ENCODE assay signal across 8 mouse cellular contexts in the genomic region with DNA sequence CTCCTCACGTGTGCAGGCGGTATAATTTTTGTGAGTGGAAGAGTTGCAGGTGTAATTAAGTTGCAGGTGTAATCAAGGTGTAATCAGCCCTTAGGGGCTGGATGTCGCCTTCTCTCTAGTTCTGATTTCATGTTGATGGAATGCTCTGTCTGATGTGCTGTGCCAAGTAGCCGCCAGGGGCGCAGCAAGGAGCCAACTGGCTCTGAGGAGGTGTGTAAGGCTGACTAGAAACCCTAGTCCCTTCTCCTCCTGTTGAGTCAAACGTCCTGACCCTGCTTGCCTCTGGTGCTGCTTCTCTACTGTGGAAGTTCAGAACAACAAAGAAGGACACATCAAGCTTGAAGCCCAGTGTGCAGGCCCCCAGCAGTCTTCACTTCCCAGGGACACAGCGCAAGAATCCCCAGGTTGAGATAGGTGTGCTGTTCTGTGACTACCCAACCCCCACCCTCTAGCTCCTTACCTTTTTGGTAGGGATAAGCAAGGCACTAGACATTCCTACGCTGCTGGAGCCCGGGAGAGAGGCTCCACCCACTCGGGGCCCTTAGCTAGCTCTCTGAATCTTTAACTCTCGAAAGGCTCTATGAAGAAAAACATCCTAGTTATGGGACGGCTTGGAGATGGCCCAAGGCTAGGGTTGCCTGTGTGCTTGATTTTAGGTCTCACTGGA. TPM values are rescaled to one million over a fixed set of nuclear protein-coding genes. Genes with fewer than 3 reads are reported as not detected.
DNase-seq lines count a peak whose midpoint lies in the region; ATAC-seq and TF ChIP-seq lines count a peak whose summit lies in the region.

No protein-coding gene starts in this region.

- H3K4me3 ChIP-seq in midbrain, embryonic 10.5 days: peak overlapping the region; percentile 14; the same call in 1 of the 2 replicates
- H3K4me3 ChIP-seq in midbrain, embryonic 15.5 days: no peak overlapping the region
- H3K4me3 ChIP-seq in cerebellum, adult 2 months (replicated peaks; ENCODE audit: insufficient read depth, low read depth, low read length): peak overlapping the region; percentile 25
- no peak overlapping the region for H3K4me3 ChIP-seq in intestine, embryonic 14.5 days (ENCODE audit: low read depth, low read length)
- 0 out of 2 replicates have a peak overlapping the region, but pooled peaks have one; percentile 5 for H3K4me3 ChIP-seq in limb, embryonic 14.5 days (replicated peaks; ENCODE audit: low read length)
- H3K4me3 ChIP-seq in midbrain, postnatal 0 days (ENCODE audit: low read depth, low read length): no peak overlapping the region
- H3K4me3 ChIP-seq in stomach, embryonic 14.5 days (ENCODE audit: low read depth, low read length): no peak overlapping the region

- 0 out of 2 replicates have a peak overlapping the region, but pooled peaks have one; percentile 53 for H3K27ac ChIP-seq in midbrain, embryonic 10.5 days (replicated peaks)
- H3K27ac ChIP-seq in midbrain, embryonic 15.5 days: no peak overlapping the region
- no peak overlapping the region for H3K27ac ChIP-seq in cerebellum, adult 2 months (ENCODE audit: insufficient read depth, low read length)
- H3K27ac ChIP-seq in intestine, embryonic 14.5 days (ENCODE audit: low read depth): no peak overlapping the region
- H3K27ac ChIP-seq in limb, embryonic 14.5 days (replicated peaks; ENCODE audit: low read depth, low read length): no peak overlapping the region
- no peak overlapping the region for H3K27ac ChIP-seq in midbrain, postnatal 0 days (ENCODE audit: low read depth, low read length)
- no peak overlapping the region for H3K27ac ChIP-seq in stomach, embryonic 14.5 days (ENCODE audit: low read length)

- H3K4me1 ChIP-seq in midbrain, embryonic 10.5 days: peaks cover 59% of the 10 kb centered on the region
- peaks cover 30% of the 10 kb centered on the region for H3K4me1 ChIP-seq in midbrain, embryonic 15.5 days
- H3K4me1 ChIP-seq in cerebellum, adult 2 months (ENCODE audit: control insufficient read depth, insufficient read depth, low read length): peaks cover 7% of the 10 kb centered on the region; the same call in 1 of the 2 replicates
- peaks cover 17% of the 10 kb centered on the region for H3K4me1 ChIP-seq in intestine, embryonic 14.5 days (replicated peaks; ENCODE audit: control insufficient read depth, insufficient read depth, low read length)
- H3K4me1 ChIP-seq in limb, embryonic 14.5 days (ENCODE audit: control insufficient read depth, insufficient read depth, low read length): peaks cover 23% of the 10 kb centered on the region
- H3K4me1 ChIP-seq in midbrain, postnatal 0 days (ENCODE audit: insufficient read depth, low read length): 0 out of 2 replicates have a peak, but pooled peaks cover 7% of the 10 kb centered on the region
- peaks cover 18% of the 10 kb centered on the region for H3K4me1 ChIP-seq in stomach, embryonic 14.5 days (ENCODE audit: control insufficient read depth, insufficient read depth, low read length)

- H3K27me3 ChIP-seq in midbrain, embryonic 10.5 days (ENCODE audit: low read depth, poor library complexity, severe bottlenecking): no peaks in the 10 kb centered on the region
- H3K27me3 ChIP-seq in midbrain, embryonic 15.5 days (replicated peaks): no peaks in the 10 kb centered on the region
- H3K27me3 ChIP-seq in cerebellum, adult 2 months (ENCODE audit: control insufficient read depth, insufficient read depth, low read length): no peaks in the 10 kb centered on the region
- no peaks in the 10 kb centered on the region for H3K27me3 ChIP-seq in intestine, embryonic 14.5 days (replicated peaks; ENCODE audit: control insufficient read depth, insufficient read depth, low read length)
- no peaks in the 10 kb centered on the region for H3K27me3 ChIP-seq in limb, embryonic 14.5 days (ENCODE audit: control insufficient read depth, insufficient read depth, low read length)
- no peaks in the 10 kb centered on the region for H3K27me3 ChIP-seq in midbrain, postnatal 0 days (ENCODE audit: insufficient read depth, low read length)
- no peaks in the 10 kb centered on the region for H3K27me3 ChIP-seq in stomach, embryonic 14.5 days (ENCODE audit: control insufficient read depth, insufficient read depth, low read length)

- no peak for TF ChIP-seq POLR2A in cerebellum, adult 2 months (IDR thresholded peaks at IDR 0.05; ENCODE audit: borderline replicate concordance, insufficient read depth, low read length)
- TF ChIP-seq POLR2A in limb, embryonic 14.5 days (IDR thresholded peaks at IDR 0.05; ENCODE audit: borderline replicate concordance, extremely low read depth, insufficient read depth, insufficient read length): no peak

- ATAC-seq in midbrain, embryonic 15.5 days (replicated peaks): no peak
- ATAC-seq in intestine, embryonic 14.5 days (replicated peaks; ENCODE audit: low FRiP score, low TSS enrichment, low read depth): no peak
- no peak for ATAC-seq in limb, embryonic 14.5 days (ENCODE audit: low FRiP score, low read depth)
- no peak for ATAC-seq in midbrain, postnatal 0 days (ENCODE audit: low FRiP score)
- no peak for ATAC-seq in stomach, embryonic 14.5 days (ENCODE audit: insufficient number of reproducible peaks, insufficient read depth, low FRiP score, low read depth)

- peak; percentile 53; the same call in 1 of the 2 replicates for TF ChIP-seq CTCF in cerebellum, adult 2 months (IDR thresholded peaks at IDR 0.05; ENCODE audit: borderline replicate concordance, insufficient read depth, low read depth, low read length)
- peak; percentile 80 for TF ChIP-seq CTCF in midbrain, postnatal 0 days (IDR thresholded peaks at IDR 0.05)

- no peaks in the 10 kb centered on the region for H3K9me3 ChIP-seq in midbrain, embryonic 10.5 days (replicated peaks)
- H3K9me3 ChIP-seq in midbrain, embryonic 15.5 days: no peaks in the 10 kb centered on the region
- no peaks in the 10 kb centered on the region for H3K9me3 ChIP-seq in intestine, embryonic 14.5 days (ENCODE audit: control insufficient read depth, low read length)
- no peaks in the 10 kb centered on the region for H3K9me3 ChIP-seq in limb, embryonic 14.5 days (ENCODE audit: control insufficient read depth, low read length)
- H3K9me3 ChIP-seq in midbrain, postnatal 0 days (ENCODE audit: low read length): no peaks in the 10 kb centered on the region
- no peaks in the 10 kb centered on the region for H3K9me3 ChIP-seq in stomach, embryonic 14.5 days (ENCODE audit: control insufficient read depth, low read depth, low read length)

- no peak overlapping the region for H3K9ac ChIP-seq in midbrain, embryonic 15.5 days
- H3K9ac ChIP-seq in intestine, embryonic 14.5 days (ENCODE audit: low read length): no peak overlapping the region
- H3K9ac ChIP-seq in limb, embryonic 14.5 days (ENCODE audit: low read depth, low read length, severe bottlenecking): peak overlapping the region; percentile 8; the same call in 1 of the 2 replicates
- H3K9ac ChIP-seq in midbrain, postnatal 0 days (replicated peaks; ENCODE audit: low read length, poor library complexity, severe bottlenecking): no peak overlapping the region
- no peak overlapping the region for H3K9ac ChIP-seq in stomach, embryonic 14.5 days (replicated peaks; ENCODE audit: low read depth, low read length)

- peak; percentile 54 for DNase-seq in midbrain, embryonic 10.5 days (ENCODE audit: low spot score)
- DNase-seq in cerebellum, adult 2 months: peak; percentile 55 to 57
- peak; percentile 53 to 66 for DNase-seq in gastrocnemius, adult 8-10 months (ENCODE audit: low spot score in 2 of 2)
- peak; percentile 67 for DNase-seq in intestine, embryonic 14.5 days (ENCODE audit: low spot score)
- DNase-seq in limb, embryonic 14.5 days (ENCODE audit: low spot score): peak; percentile 50
- peak; percentile 61 for DNase-seq in midbrain, postnatal 0 days (ENCODE audit: low spot score)

- H3K36me3 ChIP-seq in midbrain, embryonic 10.5 days: peaks cover 32% of the 10 kb centered on the region
- H3K36me3 ChIP-seq in midbrain, embryonic 15.5 days (replicated peaks): peaks cover 27% of the 10 kb centered on the region
- H3K36me3 ChIP-seq in intestine, embryonic 14.5 days (ENCODE audit: control insufficient read depth, insufficient read depth, low read length): peaks cover 30% of the 10 kb centered on the region
- H3K36me3 ChIP-seq in limb, embryonic 14.5 days (ENCODE audit: control insufficient read depth, insufficient read depth, low read length): peaks cover 33% of the 10 kb centered on the region
- peaks cover 26% of the 10 kb centered on the region for H3K36me3 ChIP-seq in midbrain, postnatal 0 days (ENCODE audit: insufficient read depth, low read length)
- peaks cover 32% of the 10 kb centered on the region for H3K36me3 ChIP-seq in stomach, embryonic 14.5 days (ENCODE audit: control insufficient read depth, insufficient read depth, low read length)

- WGBS in midbrain, embryonic 10.5 days: 23% methylated on average over 12 of the region's 12 CpGs
- WGBS in midbrain, embryonic 15.5 days: 25% methylated on average over 12 of the region's 12 CpGs
- 24% methylated on average over 12 of the region's 12 CpGs for WGBS in cerebellum, adult 2 months
- WGBS in intestine, embryonic 14.5 days: 20% methylated on average over 12 of the region's 12 CpGs
- 23% methylated on average over 12 of the region's 12 CpGs for WGBS in limb, embryonic 14.5 days
- WGBS in midbrain, postnatal 0 days: 26% methylated on average over 12 of the region's 12 CpGs
- 17% methylated on average over 12 of the region's 12 CpGs for WGBS in stomach, embryonic 14.5 days

- H3K4me2 ChIP-seq in midbrain, embryonic 15.5 days: no peak overlapping the region
- peak overlapping the region; percentile 20 for H3K4me2 ChIP-seq in intestine, embryonic 14.5 days (ENCODE audit: low read length)
- peak overlapping the region; percentile 8 for H3K4me2 ChIP-seq in limb, embryonic 14.5 days (replicated peaks; ENCODE audit: low read depth, low read length, severe bottlenecking)
- H3K4me2 ChIP-seq in midbrain, postnatal 0 days (ENCODE audit: low read depth, low read length, poor library complexity, severe bottlenecking): peak overlapping the region; percentile 9; the same call in 1 of the 2 replicates
- peak overlapping the region; percentile 8; the same call in 1 of the 2 replicates for H3K4me2 ChIP-seq in stomach, embryonic 14.5 days (replicated peaks; ENCODE audit: low read depth, low read length)

RNA-seq across cellular contexts. Expression of gene Cers2, which starts 3.0 kb away (rescaled TPM):
- polyA plus RNA-seq in midbrain, embryonic 10.5 days (2016; fragmentation: Nextera tagmentation; extraction: Ambion mirVana): 116 and 120 TPM in 2 replicates
- polyA plus RNA-seq in midbrain, embryonic 15.5 days (2015; fragmentation: Nextera tagmentation; extraction: Ambion mirVana): 97.6 and 97.8 TPM in 2 replicates
- 133 and 142 TPM in 2 replicates for polyA plus RNA-seq in cerebellum, adult 2 months (2012; rRNA removed)
- total RNA-seq in gastrocnemius, adult 8-10 months (2022): 10 to 100 TPM; 13.1 to 16.7 (median 15.3) TPM
- polyA plus RNA-seq in intestine, embryonic 14.5 days (2014; fragmentation: Nextera tagmentation; extraction: Ambion mirVana): 130 and 143 TPM in 2 replicates
- 183 TPM in 2 replicates for polyA plus RNA-seq in limb, embryonic 14.5 days (2012; rRNA removed)
- 140 and 155 TPM in 2 replicates for polyA plus RNA-seq in limb, embryonic 14.5 days (2014; fragmentation: Nextera tagmentation; extraction: Ambion mirVana)
- total RNA-seq in midbrain, postnatal 0 days (2014; rRNA removed): 58.5 and 62.7 TPM in 2 replicates
- 82.5 and 83.9 TPM in 2 replicates for polyA plus RNA-seq in midbrain, postnatal 0 days (2015; fragmentation: Nextera tagmentation; extraction: Ambion mirVana)
- 136 and 146 TPM in 2 replicates for polyA plus RNA-seq in stomach, embryonic 14.5 days (2014; fragmentation: Nextera tagmentation; extraction: Ambion mirVana)

RNA-seq across cellular contexts. Expression of gene Anxa9, which starts 10.6 kb away (rescaled TPM):
- 1.5 and 1.9 TPM in 2 replicates for polyA plus RNA-seq in midbrain, embryonic 10.5 days (2016; fragmentation: Nextera tagmentation; extraction: Ambion mirVana)
- 0.33 and 0.56 TPM in 2 replicates for polyA plus RNA-seq in midbrain, embryonic 15.5 days (2015; fragmentation: Nextera tagmentation; extraction: Ambion mirVana)
- 1.2 and 1.5 TPM in 2 replicates for polyA plus RNA-seq in cerebellum, adult 2 months (2012; rRNA removed)
- not detected for total RNA-seq in gastrocnemius, adult 8-10 months (2022)
- polyA plus RNA-seq in intestine, embryonic 14.5 days (2014; fragmentation: Nextera tagmentation; extraction: Ambion mirVana): 1.5 and 1.6 TPM in 2 replicates
- 3.8 and 4.7 TPM in 2 replicates for polyA plus RNA-seq in limb, embryonic 14.5 days (2012; rRNA removed)
- polyA plus RNA-seq in limb, embryonic 14.5 days (2014; fragmentation: Nextera tagmentation; extraction: Ambion mirVana): 4.7 and 4.9 TPM in 2 replicates
- 0.27 TPM in 1 of 2 replicates, not detected in the other for total RNA-seq in midbrain, postnatal 0 days (2014; rRNA removed)
- 0.32 TPM in 2 replicates for polyA plus RNA-seq in midbrain, postnatal 0 days (2015; fragmentation: Nextera tagmentation; extraction: Ambion mirVana)
- polyA plus RNA-seq in stomach, embryonic 14.5 days (2014; fragmentation: Nextera tagmentation; extraction: Ambion mirVana): 1.7 and 2.1 TPM in 2 replicates

RNA-seq across cellular contexts. Expression of gene Prune1, which starts 35.7 kb away (rescaled TPM):
- polyA plus RNA-seq in midbrain, embryonic 10.5 days (2016; fragmentation: Nextera tagmentation; extraction: Ambion mirVana): 25.2 and 27.9 TPM in 2 replicates
- polyA plus RNA-seq in midbrain, embryonic 15.5 days (2015; fragmentation: Nextera tagmentation; extraction: Ambion mirVana): 67.9 and 76.9 TPM in 2 replicates
- 43.2 and 47.6 TPM in 2 replicates for polyA plus RNA-seq in cerebellum, adult 2 months (2012; rRNA removed)
- 10 to 100 TPM; 47.7 to 58.8 (median 53.5) TPM for total RNA-seq in gastrocnemius, adult 8-10 months (2022)
- 16.5 and 20.6 TPM in 2 replicates for polyA plus RNA-seq in intestine, embryonic 14.5 days (2014; fragmentation: Nextera tagmentation; extraction: Ambion mirVana)
- polyA plus RNA-seq in limb, embryonic 14.5 days (2012; rRNA removed): 31.5 and 38.0 TPM in 2 replicates
- polyA plus RNA-seq in limb, embryonic 14.5 days (2014; fragmentation: Nextera tagmentation; extraction: Ambion mirVana): 21.8 and 24.0 TPM in 2 replicates
- total RNA-seq in midbrain, postnatal 0 days (2014; rRNA removed): 78.9 and 93.8 TPM in 2 replicates
- polyA plus RNA-seq in midbrain, postnatal 0 days (2015; fragmentation: Nextera tagmentation; extraction: Ambion mirVana): 77.3 and 84.0 TPM in 2 replicates
- 20.1 and 23.1 TPM in 2 replicates for polyA plus RNA-seq in stomach, embryonic 14.5 days (2014; fragmentation: Nextera tagmentation; extraction: Ambion mirVana)

RNA-seq across cellular contexts. Expression of gene Mindy1, which starts 36.4 kb away (rescaled TPM):
- 29.2 and 37.6 TPM in 2 replicates for polyA plus RNA-seq in midbrain, embryonic 10.5 days (2016; fragmentation: Nextera tagmentation; extraction: Ambion mirVana)
- polyA plus RNA-seq in midbrain, embryonic 15.5 days (2015; fragmentation: Nextera tagmentation; extraction: Ambion mirVana): 43.0 and 43.7 TPM in 2 replicates
- 96.8 and 103 TPM in 2 replicates for polyA plus RNA-seq in cerebellum, adult 2 months (2012; rRNA removed)
- total RNA-seq in gastrocnemius, adult 8-10 months (2022): 10 to 100 TPM; 25.4 to 29.7 (median 27.8) TPM
- polyA plus RNA-seq in intestine, embryonic 14.5 days (2014; fragmentation: Nextera tagmentation; extraction: Ambion mirVana): 38.5 and 39.8 TPM in 2 replicates
- 45.8 and 57.9 TPM in 2 replicates for polyA plus RNA-seq in limb, embryonic 14.5 days (2012; rRNA removed)
- 45.6 and 47.5 TPM in 2 replicates for polyA plus RNA-seq in limb, embryonic 14.5 days (2014; fragmentation: Nextera tagmentation; extraction: Ambion mirVana)
- 36.5 and 37.1 TPM in 2 replicates for total RNA-seq in midbrain, postnatal 0 days (2014; rRNA removed)
- polyA plus RNA-seq in midbrain, postnatal 0 days (2015; fragmentation: Nextera tagmentation; extraction: Ambion mirVana): 34.8 and 36.5 TPM in 2 replicates
- polyA plus RNA-seq in stomach, embryonic 14.5 days (2014; fragmentation: Nextera tagmentation; extraction: Ambion mirVana): 47.1 and 51.1 TPM in 2 replicates

RNA-seq across cellular contexts. Expression of gene Setdb1, which starts 39.5 kb away (rescaled TPM):
- 52.3 and 61.9 TPM in 2 replicates for polyA plus RNA-seq in midbrain, embryonic 10.5 days (2016; fragmentation: Nextera tagmentation; extraction: Ambion mirVana)
- polyA plus RNA-seq in midbrain, embryonic 15.5 days (2015; fragmentation: Nextera tagmentation; extraction: Ambion mirVana): 43.4 and 45.4 TPM in 2 replicates
- 36.5 and 38.0 TPM in 2 replicates for polyA plus RNA-seq in cerebellum, adult 2 months (2012; rRNA removed)
- 10 to 100 TPM in 2 of 4 experiments, 1 to 10 TPM in 2; 8.4 to 10.7 (median 10.1) TPM for total RNA-seq in gastrocnemius, adult 8-10 months (2022)
- 45.2 and 51.3 TPM in 2 replicates for polyA plus RNA-seq in intestine, embryonic 14.5 days (2014; fragmentation: Nextera tagmentation; extraction: Ambion mirVana)
- 56.2 and 57.9 TPM in 2 replicates for polyA plus RNA-seq in limb, embryonic 14.5 days (2012; rRNA removed)
- polyA plus RNA-seq in limb, embryonic 14.5 days (2014; fragmentation: Nextera tagmentation; extraction: Ambion mirVana): 44.2 and 51.7 TPM in 2 replicates
- 44.4 and 46.2 TPM in 2 replicates for total RNA-seq in midbrain, postnatal 0 days (2014; rRNA removed)
- 27.4 and 28.4 TPM in 2 replicates for polyA plus RNA-seq in midbrain, postnatal 0 days (2015; fragmentation: Nextera tagmentation; extraction: Ambion mirVana)
- polyA plus RNA-seq in stomach, embryonic 14.5 days (2014; fragmentation: Nextera tagmentation; extraction: Ambion mirVana): 50.8 and 51.8 TPM in 2 replicates

Comparison
In these comparisons a context has a peak if more than half of its experiments do, and no peak if none do; other contexts are left out.
1. H3K4me3 ChIP-seq: peak in midbrain, embryonic 10.5 days (single experiment), cerebellum, adult 2 months (single experiment) and limb, embryonic 14.5 days (single experiment); none in midbrain, embryonic 15.5 days (single experiment), intestine, embryonic 14.5 days (single experiment), midbrain, postnatal 0 days (single experiment) and stomach, embryonic 14.5 days (single experiment).
2. Peak in every context shown above with its lines, with median percentiles within 50 percentile points of each other: DNase-seq.